Mouse (Mus musculus): ENCODE data around the gene Saa3.
"Not testable (repeated sequence)": the region's sequence is repeated elsewhere in the genome, so short reads cannot be mapped to it uniquely, and the experiment has no call there.

Saa3 gene

DNA sequence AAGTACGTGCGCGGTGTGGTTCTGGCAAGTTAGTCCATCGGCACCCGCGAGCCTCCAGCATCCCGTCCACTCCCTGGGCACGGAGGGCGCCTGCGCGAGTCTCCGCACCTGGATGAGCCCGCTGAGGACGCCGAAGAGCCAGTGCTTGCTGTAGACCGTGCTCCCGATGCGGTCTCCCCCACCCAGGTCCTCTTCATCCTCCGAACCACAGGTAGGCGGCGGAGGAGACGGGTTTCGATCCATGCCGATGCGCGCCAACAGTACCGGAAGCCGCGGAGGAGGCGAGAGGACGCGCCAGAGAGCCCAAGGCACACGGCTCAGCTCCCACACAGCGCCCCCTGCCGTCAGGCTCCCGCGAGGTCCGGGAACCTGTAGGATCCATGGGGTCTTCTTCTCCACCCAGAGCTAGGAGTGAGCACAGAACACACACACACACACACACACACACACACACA is 5.1 kb downstream of the Saa3 start, which contains the start of gene Saal1:
TSS of gene Saal1 (minus strand) at position 291 of the 455 bp plus-strand sequence.
- peak; percentile 90 for DNase-seq (ENCODE audit: low read depth)

DNA sequence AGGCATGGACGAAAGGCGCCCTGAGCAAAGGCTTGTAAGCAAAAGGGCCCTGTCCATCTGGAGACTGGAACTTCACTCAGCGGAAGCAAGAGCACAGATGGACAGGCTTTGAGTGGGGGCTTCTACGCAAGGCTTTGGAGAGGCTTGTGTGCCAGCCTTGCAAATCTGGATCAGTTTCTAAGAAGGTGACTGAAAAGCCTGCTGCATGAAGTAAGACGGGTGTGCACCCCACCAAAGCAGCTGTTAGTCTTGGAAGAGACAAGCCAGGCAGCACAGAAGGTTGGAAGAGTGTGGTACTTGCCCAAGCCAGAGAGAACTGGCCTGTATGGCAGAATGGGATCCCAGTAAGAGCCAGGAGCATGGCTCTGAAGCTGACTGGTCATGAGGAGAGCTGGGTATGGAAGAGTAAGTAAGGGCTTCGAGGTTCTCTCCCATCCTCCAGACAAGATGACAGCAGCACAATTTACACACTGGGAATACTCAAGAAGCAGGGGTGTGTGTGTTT is 14.9 kb downstream of the Saa3 start:
- DNase-seq (ENCODE audit: low read depth), result no peak

DNA sequence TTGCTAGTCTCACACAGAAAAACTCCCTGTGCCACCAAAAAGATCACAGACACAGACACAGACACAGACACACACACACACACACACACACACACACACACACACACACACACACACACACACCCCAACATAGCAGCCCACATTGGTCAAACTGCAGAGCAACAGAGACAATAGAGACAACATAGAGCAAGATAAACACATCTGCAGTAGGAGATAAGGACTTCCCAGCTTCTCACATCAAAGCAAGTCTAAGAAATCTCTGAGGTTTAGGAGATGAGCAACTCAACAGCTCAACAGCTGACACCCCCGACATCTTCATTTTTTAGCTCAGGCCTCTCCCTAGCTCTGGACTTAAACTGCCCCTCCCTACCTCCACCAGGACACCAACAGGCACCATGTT is 18.7 kb downstream of the Saa3 start:
- peak; percentile 36 for DNase-seq (ENCODE audit: low read depth)

DNA sequence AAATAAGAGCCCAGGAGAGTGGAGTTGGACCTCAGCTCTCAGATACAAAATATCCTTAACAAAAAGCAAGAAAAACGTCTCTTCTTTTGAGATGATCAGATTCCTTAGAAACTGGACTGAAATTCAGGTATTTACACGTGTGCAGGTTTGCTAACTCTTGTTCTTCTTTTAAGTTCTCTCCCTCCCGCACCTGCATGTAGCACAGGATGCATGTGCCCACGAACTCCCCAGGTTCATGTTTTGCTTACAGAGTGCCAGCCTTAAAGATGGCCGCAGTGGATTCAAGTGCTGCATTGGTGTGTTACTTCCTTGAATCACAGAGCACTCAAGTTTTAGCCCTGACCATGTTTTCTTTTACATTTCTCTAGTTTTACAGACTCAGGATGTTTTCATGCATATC is 28.7 kb downstream of the Saa3 start:
- no peak for DNase-seq (ENCODE audit: low read depth)

DNA sequence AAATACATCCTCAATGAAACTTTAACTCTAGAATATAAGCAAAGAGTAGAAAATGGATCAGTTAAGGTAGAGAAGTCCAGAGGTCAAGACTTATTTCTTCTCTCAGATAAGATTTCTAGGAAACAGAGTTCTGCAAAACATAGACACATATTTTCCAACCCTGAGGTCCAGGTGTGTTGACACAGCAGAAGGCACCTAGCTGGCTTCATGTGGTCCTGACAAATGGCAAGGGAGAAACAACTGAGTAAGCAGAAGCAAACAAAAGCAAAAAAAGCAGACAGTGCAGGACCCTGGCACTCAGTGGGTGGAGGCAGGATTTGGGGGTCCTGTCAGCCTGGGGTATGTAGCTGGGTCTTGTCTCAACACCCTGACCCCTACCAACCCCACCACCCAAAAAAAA is 34.8 kb downstream of the Saa3 start:
- no peak for DNase-seq (ENCODE audit: low read depth)

DNA sequence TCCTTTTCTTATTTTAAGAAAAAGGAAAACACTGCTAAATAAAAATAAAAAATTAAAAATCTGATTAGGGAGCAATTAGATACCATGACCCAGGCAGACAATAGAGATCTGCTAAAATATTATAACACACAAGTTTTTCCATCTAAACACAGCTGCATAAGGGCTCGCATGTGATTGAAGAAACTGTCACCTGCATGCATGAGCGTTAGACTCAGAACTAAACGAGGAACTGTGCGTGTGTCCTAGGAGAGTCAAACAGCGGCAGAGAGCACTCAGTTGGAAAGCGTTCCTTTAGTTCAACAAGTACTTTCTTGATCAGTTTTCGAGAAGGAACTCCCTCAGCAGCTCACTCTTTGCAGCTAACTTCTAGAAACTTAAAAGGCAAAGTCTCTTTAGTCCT is 36.5 kb downstream of the Saa3 start:
- not testable (repeated sequence) for DNase-seq (ENCODE audit: low read depth)

DNA sequence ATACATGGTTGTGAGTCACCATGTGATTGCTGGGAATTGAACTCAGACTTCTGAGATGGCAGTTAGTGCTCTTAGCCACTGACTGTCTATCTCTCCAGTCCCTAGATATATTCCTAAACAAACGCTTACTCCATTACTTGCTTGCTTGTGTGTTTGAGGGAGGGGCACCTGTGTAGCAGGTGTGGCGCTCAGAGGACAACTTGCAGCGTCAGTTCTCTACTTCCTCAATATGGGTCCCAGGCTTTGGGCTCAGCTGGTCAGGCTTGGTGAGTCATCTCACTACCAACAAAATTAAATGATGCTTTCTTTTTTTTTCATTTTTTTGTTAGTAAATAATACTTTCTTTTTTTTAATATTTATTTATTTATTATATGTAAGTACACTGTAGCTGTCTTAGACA is 37.1 kb downstream of the Saa3 start:
- peak; percentile 13 for DNase-seq (ENCODE audit: low read depth)

DNA sequence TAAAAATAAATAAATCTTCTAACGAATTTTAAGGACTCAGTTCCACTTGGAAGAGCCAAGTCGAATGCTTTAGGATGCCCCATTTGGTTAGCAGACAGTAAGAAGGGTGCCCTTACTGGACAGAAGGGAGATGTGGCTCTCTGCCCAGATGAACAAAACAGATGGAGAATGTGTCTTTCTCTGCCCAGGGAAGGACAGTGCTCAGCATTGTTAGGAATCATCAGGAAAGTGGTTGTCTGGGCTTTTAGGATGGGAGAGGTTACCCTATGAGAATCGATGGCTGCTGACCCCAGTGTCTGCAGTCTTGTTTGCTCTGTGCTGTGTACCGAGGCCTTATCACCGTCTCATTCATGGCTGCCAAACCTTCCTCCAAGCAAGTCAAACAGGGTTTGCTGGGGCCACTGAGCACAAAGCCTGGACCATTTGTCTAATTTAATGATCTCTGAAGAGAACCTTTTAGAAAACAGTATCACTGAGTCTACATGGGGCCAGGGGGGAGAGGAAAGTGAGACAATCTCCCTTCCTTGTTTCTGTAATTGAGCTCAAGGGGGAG is 38.6 kb downstream of the Saa3 start:
- no peak for DNase-seq (ENCODE audit: low read depth)

DNA sequence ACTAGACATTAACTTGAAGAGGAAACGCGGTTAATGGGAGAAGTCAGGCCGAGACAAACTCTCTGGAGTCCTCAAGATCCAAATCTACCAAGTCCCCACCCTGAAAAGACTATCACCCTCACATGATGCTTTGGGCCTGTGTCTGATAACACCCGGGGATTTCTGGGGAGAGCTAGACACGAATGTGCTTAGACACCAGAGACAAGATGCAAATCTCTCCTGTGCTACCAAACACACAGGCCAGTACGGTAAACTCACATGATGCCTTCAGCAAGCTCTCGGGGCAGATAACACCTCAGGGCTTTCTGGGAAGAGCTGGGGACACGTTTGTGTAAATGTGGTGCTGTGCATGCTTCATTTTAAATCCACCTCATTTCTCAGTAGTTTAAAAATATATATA is 39.6 kb downstream of the Saa3 start:
- DNase-seq (ENCODE audit: low read depth), result no peak

DNA sequence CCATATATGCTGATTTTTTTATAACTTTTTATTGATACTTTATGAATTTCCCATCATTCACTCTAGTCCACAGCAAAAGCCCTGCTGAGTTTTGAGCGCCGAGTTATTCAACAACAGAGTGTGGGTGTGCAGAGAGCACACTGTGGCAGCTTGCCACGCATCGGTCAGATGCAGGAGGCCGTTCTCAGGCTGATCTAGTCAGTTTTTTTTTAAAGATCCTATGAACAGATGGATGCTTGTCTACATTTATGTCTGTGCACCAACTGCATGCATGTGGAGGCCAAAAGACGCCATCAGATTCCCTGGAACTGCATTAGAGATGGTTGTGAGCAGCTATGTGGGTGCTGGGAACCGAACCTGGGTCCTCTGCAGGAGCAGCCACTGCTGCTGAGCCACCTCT is 40.4 kb downstream of the Saa3 start:
- DNase-seq (ENCODE audit: low read depth), result no peak

DNA sequence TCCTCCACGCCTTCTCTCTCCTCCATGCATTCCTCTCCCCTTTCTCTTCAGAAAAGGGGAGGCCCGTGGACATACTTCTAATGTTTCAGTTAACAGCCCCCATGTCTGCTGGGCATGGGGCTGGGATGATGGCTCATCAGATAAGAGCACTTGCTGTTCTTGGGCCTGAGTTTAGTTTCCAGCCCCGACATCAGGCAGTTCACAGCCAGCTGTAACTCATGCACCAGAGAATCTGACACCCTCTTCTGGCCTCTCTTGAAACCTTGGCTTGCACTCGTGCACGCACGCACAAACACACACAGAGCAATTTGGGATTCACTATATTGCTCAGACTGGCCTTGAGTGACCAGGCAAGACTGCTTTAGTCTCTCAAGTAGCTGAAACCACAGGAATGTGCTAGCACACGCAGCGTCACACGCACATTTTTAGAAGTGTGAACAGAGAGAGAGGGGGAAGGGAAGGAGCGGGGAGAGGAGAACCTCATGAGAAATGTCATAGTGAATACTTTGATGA is 43.3 kb downstream of the Saa3 start, which contains the start of gene Tph1:
TSS of gene Tph1 (minus strand) at position 378 of the 513 bp plus-strand sequence.
- DNase-seq (ENCODE audit: low read depth), result no peak

DNA sequence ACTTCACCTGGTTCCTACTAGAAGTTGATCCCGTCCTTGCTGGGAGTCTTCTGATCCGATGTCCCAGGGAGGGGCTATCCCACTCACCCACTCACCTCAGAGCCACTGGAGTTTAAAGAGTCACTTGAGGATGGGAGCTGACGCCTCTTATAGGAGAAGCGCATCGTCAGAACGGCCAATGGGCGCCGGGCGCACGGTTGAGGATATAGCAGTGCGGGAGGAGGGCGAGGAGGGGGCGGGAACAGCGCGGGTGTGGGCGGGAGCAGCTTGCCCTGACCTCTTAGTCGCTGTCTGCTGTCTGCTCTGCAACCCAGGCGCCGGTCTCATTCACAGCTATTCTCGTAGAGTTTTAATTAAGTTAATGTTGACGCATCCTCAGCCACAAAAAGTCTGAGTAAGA is 48.2 kb downstream of the Saa3 start:
- DNase-seq (ENCODE audit: low read depth), result no peak

DNA sequence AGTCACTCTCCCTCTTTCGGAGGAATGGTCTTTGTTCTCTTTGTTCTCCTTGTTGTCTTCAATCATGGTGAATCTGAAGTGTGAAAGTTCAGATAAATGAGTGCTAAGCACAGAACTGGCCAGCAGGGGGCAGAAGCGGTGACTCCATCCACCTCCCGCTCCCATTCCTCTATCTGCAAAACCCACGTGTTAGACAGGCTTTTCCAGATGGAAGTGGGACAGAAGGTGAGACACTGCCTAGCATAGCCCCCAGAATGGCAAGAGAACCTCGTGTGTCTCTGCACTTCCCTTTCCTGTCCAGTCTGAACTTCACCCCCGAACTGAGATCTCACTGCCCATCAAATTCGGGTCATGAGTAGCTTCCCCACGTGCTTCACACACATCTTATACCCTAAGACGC is 50.3 kb downstream of the Saa3 start:
- DNase-seq (ENCODE audit: low read depth), result peak; percentile 42
